Mouse (Mus musculus): ENCODE data around the gene Lama1. TPM values are rescaled to one million over a fixed set of nuclear protein-coding genes. Genes with fewer than 3 reads are reported as not detected.

Lama1 gene
- 0.66 and 1.2 TPM in 2 replicates for polyA plus RNA-seq (2012; rRNA removed)

DNA sequence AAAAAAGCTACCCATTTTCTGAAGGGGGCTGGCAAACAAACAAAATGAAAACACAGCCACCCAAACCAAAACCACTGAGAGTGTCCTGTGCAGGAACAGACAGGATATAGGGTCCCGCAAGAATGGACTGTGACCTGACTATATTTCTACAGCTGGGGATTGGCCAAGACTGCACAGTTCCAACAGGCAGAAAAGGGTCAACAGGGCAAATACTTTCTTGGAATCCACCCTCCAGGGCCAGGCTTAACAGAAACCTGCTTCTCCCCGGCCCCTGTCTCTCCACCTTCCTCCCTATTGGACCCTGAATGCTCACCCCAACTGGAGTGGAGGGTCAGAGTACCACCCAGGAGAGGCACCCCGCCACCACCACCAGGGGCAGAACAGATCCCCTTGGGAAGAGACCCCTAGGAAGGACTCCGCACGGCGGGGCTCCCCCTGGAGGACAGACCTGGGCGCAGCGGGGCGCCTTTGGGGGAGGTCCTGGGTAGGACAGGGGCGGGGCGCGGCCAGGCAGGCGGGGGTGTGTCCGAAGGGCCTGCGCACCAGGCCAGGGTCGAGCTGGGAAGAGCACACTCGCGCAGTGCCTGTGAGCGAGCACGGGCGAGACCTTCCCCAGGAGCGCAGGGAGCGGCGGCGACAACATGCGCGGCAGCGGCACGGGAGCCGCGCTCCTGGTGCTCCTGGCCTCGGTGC is at the start of gene Lama1:
Gene Lama1 (plus strand): TSS at position 566 of the 693 bp plus-strand sequence.
- DNase-seq (ENCODE audit: low spot score) = peak; percentile 59

DNA sequence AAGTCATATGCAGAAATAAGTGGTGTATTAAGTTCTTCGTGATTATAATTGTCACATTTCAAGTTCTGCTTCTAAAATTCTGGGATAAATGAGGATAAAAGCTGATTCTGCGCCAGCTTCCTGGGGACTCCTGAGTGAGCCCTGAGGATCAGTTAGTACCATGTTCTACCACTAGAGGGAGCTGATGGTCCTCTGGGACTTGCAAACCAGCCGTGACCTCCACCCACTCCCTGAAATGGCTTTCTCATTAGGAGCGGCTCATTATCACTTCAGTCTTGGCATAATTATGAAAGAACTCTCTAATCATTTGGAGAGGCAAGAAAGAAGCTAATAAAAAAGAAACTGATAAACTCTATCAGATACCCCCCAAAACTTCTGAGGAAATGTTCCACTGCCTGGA is 45.6 kb upstream of the Lama1 start:
- DNase-seq (ENCODE audit: low spot score) = no peak

DNA sequence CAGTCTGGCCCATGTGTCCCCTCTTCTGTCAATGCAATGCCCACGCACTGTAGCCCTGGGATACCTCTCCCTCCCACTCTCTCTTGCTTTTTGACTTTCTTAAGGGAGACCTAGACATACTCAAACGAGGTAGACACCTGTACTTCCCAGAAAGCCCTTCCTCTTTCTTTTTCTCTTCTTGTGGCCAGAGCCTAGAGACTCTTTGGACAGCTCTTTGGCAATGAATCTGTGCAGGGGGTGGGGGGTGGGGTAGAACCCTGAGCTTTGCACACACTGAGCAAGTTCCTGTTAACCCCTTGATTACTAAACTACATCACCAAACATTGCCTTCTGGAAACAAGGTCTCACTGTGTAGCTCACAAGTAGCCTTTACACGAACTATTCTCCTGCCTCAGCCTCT is 32.8 kb upstream of the Lama1 start:
- no peak for DNase-seq (ENCODE audit: low spot score)

DNA sequence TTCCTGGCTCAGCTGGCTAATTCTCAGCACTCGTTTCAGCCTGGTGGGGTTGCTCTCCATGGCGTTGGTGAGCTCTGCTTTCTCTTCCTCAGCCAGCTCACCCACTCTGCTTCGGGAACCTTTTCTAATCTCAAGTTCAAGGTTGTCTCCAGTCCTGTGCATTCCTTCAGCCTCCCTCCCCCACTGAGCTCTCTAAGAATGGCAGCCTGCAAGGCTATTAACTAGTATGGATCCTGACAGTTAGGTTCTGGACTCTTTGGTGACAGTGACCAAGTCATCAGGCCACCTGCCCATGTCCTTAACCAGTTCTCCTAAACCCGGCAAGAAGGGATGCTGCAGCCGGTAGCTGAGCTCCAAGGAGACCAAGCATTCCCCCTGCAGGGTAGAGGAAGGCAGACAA is 30.1 kb upstream of the Lama1 start:
- no peak for DNase-seq (ENCODE audit: low spot score)

DNA sequence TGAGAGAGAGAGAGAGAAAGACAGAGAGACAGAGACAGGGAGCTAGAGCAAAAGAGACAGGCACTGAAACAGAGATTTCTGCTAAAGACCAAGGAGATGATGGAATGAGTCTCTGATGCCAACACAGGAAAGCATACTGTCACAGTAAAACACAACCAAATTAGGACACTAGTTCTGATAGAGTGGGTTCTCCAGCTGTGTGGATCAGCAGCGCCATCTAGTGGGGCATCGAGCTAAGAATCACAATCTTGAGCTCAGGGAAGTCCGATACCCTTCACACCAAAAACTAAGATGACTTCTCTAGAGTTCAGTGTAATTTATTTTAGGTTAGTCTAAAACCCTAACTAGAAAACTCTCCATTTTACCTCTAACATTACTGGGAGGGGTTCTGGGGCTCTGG is 29.1 kb upstream of the Lama1 start:
- no peak for DNase-seq (ENCODE audit: low spot score)

DNA sequence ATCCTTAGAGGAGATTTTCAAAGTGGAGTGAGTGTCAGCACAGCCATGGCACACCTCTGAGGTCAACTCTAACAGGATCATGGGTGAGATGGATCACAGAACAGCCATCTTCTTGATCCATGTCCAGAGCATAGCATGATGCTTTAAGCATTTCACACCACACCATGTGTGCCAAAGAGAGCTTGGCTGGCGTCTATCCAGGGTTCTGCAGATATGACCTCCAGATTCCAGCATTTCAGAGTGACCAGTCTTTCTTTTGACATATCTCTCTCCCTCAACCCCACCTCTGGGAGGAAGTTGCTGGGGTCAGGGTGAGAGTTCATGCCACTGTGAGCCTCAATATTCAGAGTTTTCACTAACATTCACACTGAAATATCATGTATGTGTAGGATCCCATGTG is 18.5 kb upstream of the Lama1 start:
- no peak for DNase-seq (ENCODE audit: low spot score)

DNA sequence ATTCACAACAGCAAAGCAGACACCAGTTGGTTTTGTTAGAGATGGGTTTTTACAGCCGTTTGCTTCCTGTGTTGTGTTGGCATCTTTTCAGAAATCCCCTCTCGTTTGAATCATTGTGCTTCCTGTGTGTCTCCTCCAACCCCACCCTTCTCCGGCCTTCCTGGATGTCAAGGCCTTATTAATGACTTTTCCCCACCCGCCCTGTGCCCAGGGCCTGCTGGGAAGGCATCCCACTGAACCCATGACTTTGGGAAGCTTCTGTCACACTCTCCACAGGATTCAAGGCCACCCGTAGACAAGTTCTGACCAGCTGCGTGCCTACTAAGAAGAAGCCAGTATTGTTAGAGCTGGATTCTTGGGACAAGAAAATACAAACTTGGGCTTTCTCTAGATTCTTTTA is 16.0 kb upstream of the Lama1 start:
- DNase-seq (ENCODE audit: low spot score) = no peak

DNA sequence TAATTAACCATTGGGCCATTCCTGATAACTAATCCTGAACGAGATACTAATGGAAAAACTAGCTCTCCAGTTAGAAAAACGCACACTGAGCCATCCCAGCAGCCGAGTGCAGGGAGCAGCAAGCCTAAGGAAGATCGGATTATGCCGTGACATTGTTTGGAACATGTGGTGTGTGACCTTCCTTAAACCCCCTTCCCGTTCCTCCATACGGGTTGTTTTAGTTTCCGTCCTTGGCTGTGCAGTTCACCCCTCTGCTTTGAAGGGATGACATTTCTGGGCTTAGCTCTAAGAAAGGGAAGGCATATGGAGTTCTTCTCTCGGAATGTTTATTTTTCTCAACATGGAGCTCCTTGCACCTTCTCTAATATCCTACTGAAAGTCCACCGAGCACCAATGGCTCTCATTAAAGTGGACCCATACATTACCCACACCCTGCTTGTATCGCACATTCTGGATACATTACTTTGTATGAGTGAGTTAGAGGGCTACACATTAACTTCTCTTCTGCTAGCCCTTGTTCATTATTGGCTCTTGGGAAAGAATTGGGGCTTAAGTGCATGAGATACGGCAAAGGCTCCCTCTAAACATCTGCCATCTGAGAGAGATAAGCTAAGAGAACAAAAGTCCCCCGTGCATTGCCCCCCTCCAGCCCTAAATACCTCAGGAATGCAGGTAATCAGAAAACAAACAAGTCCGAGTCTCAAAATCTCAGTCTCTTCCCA is 11.9 kb upstream of the Lama1 start:
- DNase-seq (ENCODE audit: low spot score) = no peak

DNA sequence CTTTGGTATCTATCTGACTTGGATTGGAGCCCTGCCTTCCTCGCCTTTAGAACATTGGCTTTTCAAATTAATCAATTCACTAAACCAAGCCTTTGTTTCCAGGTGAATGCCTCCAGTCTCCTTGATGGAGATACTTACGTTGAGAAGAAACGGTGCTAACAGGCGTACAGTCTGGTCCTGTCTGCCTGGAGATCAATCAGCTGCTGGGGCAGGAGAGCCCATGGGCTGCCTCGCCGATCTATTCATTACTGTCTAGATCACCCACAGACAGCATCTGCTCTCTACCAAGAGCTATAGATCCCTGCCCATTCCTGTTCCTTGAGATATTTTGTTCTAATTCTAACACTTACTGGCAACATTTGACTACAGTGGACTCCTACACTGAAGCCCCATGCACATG is 9.6 kb upstream of the Lama1 start:
- no peak for DNase-seq (ENCODE audit: low spot score)

DNA sequence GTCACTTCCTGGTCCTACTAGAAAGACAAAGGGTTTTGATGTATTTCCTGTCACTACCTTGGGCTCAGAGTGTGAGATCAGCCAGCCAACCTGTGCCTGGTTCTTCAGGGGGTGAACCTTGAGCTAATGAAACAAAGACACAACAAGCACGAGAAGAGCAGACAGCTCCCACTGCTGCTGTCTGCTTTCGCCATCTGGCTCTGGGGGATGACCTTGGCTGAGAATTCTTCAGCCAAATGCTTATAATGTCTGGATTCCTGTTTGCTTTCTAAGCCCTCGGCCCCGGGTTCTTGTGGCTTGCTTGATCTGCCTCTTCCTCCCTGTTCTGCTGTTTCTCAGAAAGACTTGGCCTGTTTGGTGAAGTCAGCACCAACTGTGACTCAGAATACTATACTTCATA is 6.4 kb upstream of the Lama1 start:
- DNase-seq (ENCODE audit: low spot score) = no peak

DNA sequence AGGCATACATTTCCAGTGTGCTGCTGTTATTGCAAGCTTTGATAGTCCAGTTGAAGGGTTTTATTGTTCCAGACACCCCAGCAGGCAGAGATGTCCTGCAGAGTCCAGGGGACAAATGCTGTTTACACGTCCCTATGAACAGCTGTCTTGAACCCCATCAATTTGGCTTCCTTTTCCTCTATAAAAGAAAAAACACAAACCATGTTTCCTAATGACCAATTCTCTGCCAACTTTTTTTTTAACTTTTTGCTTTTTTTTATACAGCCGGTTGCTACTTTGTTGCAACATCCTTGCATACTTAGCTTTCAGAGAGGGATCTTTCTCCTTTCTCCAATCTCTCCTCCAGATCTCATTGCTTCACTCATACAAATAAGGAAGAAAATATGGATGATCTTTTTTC is 4.4 kb upstream of the Lama1 start:
- DNase-seq (ENCODE audit: low spot score) = no peak

DNA sequence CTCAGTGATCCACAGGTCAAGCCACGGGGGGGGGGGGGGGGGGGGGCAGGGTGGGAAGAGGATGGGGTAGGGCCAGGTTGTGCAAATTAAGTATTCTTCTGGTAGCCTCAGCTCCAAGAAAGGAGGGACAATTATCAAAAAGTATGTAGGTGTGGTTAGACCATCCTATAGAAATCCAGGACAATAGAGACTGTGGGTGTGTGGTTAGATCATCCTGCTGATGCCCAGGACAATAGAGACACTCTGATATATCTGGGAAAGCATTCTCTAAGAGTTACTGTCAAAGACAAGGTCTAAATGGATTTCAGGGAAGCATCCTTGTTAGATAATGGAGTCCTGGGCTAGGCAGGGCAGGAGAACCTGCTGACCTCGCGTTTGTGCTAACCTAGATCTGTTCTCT is 3.2 kb upstream of the Lama1 start:
- DNase-seq (ENCODE audit: low spot score) = no peak

DNA sequence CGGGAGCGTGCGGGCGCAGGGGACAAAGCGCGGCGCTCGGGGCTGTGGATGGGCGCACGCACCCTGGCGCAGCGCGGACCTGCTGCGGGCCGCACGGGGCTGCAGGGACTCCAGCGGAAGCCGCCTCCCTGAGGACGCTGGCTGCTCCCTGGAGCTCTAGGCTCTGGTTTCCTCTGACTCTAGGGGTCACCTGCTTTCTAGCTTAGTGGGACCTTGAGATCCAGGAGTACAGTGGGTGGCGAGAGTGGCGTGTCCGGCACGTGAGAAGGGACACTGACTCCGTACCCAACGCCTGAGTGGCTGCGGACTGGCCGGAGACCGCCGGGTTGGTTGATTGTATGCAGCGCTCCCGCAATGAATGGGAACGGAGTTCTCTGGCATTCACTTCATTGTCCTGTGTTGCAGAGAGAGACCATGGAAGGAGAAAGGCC is 417 bp downstream of the Lama1 start:
- no peak for DNase-seq (ENCODE audit: low spot score)

DNA sequence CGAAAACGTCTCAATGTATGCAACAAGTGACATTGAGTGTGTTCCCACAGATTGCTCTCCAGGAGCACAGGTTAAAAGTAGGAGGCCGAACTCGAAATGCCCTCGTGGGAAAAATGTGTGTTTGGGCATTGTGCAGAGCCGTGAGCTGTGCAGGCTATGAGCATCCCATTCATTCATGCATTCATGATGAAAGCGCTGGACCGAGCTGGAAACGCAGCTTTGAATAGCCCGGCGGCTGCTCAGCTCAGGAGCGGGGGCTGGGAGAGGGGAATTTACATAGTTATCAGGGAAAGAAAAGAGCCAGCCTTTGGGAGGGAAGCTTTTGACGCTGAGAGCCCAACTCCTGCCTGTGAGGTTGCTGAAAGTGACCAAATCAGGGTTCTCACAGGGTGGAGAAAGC is 1.2 kb downstream of the Lama1 start:
- no peak for DNase-seq (ENCODE audit: low spot score)

DNA sequence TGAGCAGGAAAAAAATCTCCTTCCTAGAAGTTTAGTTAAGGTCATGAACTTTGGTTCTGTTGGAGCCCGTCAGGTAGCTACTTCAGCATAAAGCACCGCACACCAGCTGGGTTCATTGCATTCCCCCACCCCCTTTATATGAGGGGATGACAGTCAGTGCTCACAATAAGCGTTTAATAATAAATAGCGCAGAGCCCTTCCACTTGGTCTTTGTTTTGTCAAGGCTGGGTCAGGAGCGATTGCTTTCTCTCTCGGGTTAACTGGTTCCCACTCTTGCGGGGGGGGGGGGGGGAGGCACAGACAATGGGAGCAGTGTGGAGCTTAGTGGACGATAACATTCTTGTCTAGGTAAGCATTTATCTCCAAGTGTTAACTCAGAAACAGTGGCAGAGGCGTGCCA is 4.7 kb downstream of the Lama1 start:
- DNase-seq (ENCODE audit: low spot score) = no peak

DNA sequence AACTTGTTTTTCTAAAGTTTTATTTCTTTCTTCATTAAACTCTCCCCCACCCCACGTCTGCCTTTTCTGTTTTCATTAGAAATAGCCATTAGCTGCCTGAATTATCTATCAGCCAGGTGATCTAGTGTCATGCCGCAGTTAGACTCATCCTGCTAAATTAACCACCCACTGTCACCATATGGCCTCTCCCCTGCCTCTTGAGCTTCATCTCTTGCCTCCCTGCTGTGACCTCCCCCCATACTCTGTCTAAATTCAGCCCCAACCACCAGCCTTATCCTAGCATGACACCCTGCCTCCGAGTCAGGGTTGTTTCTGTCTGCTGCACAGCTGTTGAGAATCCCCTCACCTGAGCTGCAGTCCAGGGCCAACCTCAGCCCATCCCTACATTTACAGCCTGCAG is 5.9 kb downstream of the Lama1 start:
- DNase-seq (ENCODE audit: low spot score) = no peak

DNA sequence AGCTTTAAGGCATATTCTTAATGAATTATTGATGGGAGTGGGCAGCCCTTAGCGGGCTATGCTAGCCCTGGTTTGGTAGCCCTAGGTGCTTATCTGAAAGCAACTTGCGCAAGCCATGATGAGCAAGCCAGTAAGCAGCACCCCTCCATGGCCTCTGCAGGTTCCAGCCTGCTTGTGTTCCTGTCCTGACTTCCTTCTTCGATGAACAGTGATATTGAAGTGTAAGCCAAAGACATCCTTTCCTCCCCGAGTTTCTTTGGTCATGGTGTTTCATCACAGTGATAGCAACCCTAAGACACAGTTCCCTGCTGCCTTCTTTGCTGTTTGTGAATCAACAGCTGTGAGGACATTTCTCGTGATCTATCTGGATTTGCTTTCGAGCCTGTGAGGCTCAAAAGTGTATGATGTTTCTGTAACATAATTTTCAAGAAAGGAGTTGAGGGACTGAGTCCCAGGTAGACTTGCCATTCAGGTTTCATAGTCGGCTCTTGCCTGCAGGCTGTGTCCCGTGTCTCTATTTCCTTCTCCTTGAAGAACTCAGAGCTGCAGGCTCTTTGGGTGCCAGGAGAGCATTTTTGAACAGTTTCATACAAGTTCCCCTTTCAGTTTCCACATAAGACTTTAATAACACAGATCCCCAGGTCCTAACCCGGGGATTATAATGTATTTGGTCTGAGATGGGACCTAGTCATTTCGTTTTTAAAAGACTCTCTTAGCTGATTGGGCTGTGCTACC is 8.1 kb downstream of the Lama1 start:
- DNase-seq (ENCODE audit: low spot score) = no peak

DNA sequence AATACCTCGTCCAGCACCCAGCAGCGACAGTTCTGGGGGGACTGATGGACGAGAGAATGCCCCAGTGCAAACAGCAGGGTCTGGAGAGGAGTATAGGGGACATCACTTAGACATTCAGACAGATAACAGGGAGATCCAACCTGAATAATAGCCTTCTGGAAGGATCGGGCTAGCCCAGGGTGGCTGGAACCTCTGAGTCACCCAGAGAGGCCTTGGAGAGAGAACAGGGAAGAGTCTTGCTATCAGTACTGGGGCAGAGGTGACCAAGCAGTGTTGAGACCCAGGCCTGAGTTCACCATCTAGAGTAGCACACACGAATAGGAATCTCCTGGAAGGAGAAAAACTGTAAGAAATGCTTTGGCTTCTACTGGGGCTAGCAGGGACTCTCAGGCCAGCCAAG is 9.3 kb downstream of the Lama1 start:
- DNase-seq (ENCODE audit: low spot score) = no peak

DNA sequence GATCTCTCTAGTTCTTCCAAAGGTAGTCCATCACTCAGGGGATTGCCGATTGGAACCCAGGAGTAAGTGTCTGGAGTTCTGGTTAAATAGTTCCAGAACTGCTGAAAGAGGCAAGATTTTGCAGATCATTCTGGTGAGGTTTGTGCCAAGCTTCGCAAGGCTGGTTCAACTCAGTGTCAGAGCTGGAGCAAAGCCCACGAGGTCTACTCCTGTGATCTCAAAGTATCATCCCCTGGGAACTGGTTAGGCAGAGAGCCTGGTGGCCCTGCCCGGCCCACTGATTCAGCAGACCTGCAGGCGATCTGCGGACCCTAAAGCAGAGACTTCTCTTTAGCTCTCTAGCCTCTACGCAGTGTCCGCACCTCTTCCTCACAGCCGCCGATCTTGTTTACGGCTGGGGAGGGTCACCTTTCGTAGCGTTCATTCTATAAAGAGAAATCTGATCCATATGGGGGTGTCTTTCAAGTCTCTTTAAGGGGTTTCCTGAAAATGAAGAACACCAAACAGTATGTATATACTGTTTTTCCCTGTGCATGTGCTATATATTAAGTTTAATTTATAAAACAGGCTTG is 10.8 kb downstream of the Lama1 start:
- DNase-seq (ENCODE audit: low spot score) = no peak

DNA sequence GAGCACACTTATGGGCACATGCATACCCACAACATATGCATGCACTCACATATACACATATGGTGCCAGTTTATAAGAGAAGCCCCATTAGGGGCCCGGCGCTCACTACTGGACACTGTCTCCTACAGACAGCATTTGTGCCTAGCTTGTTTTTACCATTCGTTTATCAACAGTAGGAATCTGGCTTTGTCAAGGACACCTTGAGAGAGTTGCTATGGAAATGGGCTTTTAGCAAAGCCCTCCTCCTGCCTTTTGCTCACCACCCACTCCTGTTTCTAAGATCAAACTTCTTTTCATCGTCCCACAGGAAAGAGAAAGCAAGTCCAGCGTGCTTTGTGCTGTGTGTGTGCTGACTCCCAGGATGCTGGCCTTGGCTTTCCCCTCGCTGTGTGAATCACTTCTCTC is 13.3 kb downstream of the Lama1 start:
- DNase-seq (ENCODE audit: low spot score) = no peak

DNA sequence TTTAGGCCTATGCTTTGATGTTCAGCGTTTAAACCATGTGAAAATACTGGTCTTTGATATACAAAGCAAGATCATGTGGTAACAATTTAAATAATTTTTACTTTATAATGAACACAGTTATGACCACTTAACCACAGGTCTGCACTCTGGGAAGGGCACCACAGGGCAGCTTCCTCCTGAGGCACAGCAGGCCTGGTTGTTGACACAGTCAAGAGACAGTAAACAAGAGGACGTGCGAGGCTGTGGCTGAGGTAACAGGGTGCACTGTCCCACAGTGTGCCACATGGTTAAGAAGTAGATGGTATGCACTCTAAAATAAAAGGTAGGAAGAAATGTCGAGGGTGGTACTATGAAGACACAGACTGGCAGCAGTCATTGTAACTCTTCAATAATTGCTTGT is 14.3 kb downstream of the Lama1 start:
- no peak for DNase-seq (ENCODE audit: low spot score)

DNA sequence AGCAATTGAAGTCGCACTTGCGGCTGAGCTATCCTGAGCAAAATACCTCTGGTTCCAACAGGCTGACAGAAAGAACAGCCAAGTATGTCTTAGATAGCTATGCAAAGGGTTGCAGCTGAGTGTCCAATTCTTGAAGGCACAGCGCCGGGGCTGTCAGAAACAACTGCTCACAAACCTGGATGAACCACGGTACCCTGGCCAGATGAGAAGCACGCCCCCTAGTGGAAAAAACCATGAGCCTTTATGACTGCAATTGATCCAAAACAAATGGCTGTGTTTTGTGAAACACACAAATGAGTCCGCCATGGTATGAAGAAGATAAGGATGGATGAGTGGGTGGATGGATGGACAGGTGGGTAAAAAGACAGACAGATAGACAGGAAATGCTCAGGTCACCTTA is 15.9 kb downstream of the Lama1 start:
- DNase-seq (ENCODE audit: low spot score) = no peak

DNA sequence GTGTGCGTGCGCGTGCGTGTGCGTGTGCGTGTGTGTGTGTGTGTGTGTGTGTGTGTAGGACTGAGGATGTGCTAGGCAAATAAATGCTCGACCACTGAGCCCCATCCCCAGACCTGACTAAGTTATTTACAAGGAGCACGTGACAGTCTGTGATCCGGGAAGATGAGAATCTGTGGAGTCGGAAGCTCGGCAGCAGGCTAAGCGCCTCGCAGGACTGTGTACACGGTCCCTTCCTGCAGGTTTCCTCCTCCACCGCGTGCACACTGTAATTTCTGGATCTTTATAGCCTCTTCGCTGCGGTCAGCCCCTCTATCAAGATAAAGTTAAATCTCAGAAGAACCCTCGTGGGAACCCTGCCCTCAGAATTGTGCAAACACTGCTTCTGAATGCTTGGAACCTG is 18.4 kb downstream of the Lama1 start:
- DNase-seq (ENCODE audit: low spot score) = no peak
